Mouse (Mus musculus): ENCODE measurements at regions not wholly inside any gene's neighbourhood (a gene's known extent, or its start where the extent isn't known, plus 50 kb on each side); places are given as distances from the start of the nearest gene placed in this dataset.

GRCm38 (mm10) chr15:68811041-68811440, 2310.3 kb upstream of the Lrrc6 start:
- DNase-seq (ENCODE audit: low spot score in 2 of 2) = no peak

DNA sequence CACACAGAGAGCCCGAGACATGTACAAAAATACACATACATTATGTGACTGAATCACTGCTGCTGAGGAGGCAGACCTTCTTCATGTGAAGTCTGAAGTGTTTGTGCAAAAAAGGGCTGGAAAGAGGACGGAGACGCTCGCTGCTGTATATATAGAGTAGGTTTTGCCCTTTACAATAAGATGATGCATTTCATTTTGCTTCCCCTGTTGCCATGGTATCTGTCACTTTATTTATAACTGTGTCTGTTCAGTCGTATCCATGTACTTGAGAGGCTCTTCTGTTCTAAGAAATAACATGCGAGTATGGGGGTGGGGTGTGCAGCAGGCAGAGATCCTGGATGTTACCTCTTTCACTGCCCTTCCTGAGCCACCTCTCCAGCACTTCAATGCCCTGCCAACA, 2309.9 kb upstream of the Lrrc6 start:
- DNase-seq (ENCODE audit: low spot score in 2 of 2) = no peak

DNA sequence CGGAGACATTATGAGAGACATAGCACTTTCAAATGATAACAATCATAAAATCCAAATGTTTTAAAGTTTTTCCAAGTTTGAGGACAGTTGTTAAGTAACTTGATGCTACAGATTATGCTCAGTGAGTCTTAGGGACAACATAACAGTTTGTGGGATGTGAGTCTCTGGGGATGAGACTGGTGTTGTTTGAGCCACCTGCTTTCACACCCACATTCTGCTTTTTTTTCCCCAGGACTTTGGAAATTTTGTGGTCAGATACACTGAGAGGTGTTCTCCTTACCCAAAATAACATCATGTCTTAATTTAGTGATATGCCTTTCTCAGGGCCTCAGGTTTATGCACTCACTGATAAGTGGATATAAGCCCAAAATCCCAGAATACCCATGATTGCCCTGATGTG, 2307.5 kb upstream of the Lrrc6 start:
- DNase-seq (ENCODE audit: low spot score in 2 of 2) = no peak

DNA sequence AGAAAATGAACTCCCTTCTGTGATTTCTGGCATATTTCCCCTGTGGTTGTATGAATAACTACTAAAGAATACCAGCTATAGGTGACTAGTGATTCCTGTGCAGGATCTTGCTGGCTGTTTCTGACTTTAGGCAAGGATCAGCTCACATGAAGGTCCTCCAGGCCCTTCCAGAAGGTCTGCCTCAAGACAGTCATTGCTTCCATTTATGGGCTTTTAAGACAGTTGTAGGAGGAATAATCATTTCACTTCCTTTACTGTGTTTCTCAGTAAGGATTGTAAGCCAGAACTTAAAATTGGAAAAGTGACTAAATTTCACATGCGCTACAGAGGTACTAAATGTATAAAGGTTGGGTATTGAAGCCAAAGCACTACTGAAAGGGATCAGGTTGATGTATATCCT, 2303.5 kb upstream of the Lrrc6 start:
- DNase-seq (ENCODE audit: low spot score in 2 of 2) = no peak

DNA sequence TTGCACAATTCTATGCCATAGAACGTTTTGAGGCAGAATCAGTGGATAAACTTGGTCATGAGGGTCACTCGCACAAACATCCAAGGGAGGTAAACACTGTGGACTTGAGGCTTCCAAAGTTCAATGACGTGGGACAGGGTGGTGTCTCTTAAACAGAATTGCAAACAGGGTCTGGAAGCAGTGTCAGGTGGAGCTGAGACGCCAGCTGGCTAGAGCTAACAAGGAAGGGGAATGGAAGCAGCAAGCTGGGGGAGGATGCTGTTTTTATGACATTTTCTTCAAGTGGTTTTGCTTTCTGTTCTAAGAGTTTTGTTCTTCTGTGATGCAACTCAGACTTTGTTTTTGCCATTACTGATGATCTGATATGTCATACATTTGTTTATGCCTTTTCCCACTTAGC, 2301.1 kb upstream of the Lrrc6 start:
- DNase-seq (ENCODE audit: low spot score in 2 of 2) = no peak

DNA sequence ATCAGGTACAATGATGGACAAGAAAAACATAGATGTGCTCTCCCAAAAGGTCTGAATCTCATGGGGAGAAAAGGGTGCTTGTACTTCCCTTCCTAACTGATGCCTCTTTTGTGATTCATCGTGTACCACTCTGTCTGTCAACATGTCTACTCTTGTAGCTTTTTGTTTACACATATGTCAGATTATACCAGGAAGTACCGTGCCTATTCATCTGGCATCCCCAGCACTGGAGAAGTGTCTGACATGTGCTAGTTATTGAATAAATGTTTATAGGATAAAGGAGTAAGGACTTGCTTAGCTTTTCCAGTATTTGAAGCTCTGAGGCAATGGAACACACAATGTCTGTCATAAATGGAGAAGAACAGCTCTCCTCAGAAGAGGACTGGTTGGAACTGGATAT, 2296.7 kb upstream of the Lrrc6 start:
- no peak for DNase-seq (ENCODE audit: low spot score in 2 of 2)

DNA sequence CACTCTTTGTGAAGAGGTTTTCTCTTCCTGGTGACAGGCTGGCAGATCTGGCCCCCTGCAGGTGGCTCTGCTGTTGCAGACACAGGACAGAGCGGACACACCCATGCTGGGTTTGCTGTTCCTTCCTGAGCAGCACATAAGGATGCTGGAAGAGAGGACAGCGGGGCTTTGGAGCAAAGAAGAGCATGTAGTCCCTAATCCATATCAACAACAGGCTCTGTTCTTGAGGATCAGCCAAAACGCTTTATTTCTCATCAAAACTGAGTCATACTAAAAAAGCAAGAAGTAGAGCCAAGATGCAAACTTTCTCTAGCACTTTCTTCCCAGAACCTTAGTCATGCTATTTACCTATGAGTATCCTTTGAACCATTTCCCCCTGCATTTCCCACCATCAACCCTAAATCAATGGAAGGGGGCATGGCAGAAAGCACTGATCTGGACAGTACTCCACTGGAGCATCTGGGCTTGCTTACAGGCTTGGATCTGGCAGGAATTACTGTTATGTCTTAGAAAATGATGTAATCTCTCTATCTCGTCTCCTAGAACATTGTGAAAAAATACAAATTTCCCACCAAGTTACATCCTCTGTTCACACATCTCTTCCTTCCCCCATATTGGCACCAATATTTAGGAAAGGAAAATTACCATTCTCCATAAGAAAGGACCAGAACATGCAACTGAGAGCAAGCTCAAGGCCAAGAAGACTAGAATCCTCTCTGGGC, 2294.7 kb upstream of the Lrrc6 start:
- no peak for DNase-seq (ENCODE audit: low spot score in 2 of 2)

DNA sequence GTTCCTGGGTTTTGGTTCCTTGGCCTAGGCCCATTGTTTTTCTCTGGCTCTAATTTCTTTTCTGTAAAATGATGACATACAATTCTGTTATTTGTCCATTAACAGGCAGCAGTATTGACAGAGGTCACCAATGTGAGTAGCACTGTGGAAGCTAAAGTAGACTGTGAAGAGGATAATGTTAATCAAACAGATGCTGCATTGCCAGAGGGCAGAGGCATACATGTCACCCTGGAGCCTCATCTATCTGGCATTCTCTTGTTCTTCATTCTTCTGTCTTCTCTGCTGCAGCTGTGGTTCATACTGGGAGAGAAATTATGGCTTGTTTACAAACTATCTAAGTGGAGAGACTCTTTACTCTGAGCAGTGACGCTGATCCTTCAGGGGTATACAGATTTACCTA, 2259.2 kb upstream of the Lrrc6 start:
- DNase-seq (ENCODE audit: low spot score in 2 of 2) = no peak

DNA sequence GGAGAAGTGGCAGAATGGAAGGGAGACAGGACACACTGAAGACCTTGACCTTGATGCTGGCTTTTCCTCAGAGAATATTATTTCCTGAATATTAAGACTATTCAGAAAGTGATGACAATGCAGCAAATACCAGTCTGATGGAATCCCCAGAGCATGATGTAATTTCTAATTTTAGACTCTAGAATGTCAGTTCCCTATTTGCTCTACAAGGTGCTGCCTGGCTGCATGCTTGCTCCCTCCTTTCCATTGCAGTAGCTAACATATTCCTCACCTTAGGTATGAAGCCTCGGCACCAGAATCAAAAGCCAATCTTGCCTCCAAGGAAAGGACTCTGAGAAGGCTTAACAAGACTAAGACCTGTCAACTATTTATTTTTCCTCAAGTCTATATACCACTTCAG, 2254.5 kb upstream of the Lrrc6 start:
- no peak for DNase-seq (ENCODE audit: low spot score in 2 of 2)

GRCm38 (mm10) chr15:68754834-68755233, 2254.1 kb upstream of the Lrrc6 start:
- no peak for DNase-seq (ENCODE audit: low spot score in 2 of 2)

- no peak for DNase-seq (ENCODE audit: low spot score in 2 of 2)
Observed at GRCm38 (mm10) chr15:68739344-68739743, 2238.6 kb upstream of the Lrrc6 start.

- DNase-seq (ENCODE audit: low spot score in 2 of 2) = no peak
Observed at GRCm38 (mm10) chr15:68721250-68721649, 2220.5 kb upstream of the Lrrc6 start.

- no peak for DNase-seq (ENCODE audit: low spot score in 2 of 2)
Observed at GRCm38 (mm10) chr15:68719486-68719885, 2218.8 kb upstream of the Lrrc6 start.

DNA sequence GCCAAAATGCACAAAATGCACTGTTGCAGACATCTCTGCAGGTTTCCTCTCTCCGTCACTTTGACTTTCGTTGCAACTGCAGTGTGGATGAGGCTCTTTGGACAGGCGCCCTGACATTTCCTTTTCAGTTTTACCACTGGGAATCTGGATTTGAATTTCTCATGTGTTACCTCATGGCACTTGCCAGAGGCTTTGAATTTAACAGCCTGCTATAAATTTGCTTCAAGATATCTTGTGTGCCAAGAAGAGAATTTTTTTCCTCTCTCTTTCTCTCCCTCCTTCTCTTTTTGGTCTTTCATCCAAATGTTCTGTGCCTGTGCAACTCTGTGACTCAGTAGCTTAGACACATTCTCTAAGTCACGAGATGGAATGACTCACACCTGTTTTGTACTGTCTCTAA, 2213.6 kb upstream of the Lrrc6 start:
- DNase-seq (ENCODE audit: low spot score in 2 of 2) = no peak

DNA sequence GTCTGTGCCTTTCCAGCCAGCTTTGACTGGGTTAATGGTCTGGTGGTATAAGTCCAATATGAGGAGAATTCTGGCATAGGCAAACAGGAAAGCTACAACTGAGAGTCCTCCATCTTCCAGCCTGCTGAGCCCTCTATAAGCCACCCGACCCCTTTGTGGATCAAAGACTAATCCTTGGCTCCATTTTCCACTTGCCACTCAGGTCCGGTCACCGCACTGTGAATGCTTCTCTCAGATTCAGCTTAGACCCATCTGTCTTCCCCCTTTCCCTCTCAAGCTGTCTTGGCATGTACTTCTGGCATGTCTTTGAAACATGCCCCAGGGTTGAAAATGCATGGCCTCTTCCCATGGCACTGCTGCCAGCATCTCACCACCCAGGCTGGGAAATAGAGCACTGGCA, 2206.6 kb upstream of the Lrrc6 start:
- no peak for DNase-seq (ENCODE audit: low spot score in 2 of 2)

DNA sequence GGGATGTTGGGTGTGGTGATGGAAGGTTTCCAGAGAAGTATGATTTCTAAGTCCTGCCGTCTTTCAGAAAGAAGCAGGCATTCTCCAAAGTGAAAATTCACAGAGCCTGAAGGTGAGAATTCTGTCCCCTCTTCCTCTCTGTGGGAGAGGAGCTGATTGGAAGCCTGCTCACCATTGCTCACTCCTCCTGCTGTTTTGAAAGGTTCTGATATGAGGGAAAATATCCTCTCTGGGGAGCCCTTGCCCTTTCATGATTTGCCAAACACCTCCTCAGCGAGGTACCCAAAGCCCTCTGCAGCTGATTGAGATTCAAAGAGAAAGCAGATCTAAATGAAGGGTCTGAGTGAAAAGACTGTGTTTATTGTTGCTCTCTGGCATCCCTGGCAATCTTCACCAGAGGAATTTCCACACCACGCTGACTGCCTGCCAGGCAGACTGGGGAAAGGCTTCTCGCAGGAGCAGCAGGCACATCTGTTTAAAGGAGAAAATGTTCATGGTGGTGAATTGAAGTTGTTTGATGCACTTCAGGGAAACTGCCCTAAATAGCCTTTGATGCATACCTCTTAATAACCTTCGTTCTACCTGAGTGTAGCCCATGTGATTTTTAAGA, 2194.4 kb upstream of the Lrrc6 start:
- no peak for DNase-seq (ENCODE audit: low spot score in 2 of 2)

- no peak for DNase-seq (ENCODE audit: low spot score in 2 of 2)
Observed at GRCm38 (mm10) chr15:68667462-68667861, 2166.8 kb upstream of the Lrrc6 start.

DNA sequence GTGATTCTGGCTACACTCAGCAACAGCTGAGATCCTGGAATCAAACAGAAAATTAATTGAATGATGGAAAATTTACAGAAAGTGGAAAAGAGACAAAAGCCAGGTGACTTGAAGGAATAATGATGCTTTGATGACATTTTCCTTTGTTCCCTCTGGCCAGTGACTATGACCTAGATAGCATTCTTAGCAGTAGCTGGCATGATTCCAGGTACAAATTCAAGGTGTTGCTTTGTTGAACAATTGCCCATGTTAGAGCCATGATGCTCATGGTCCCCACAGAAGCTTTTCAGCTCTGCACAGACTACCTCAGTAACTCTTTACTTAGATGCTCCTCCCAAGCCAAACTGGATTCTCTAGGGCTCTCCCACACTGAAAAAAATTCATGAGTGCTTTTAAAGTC, 2164.6 kb upstream of the Lrrc6 start:
- no peak for DNase-seq (ENCODE audit: low spot score in 2 of 2)

DNA sequence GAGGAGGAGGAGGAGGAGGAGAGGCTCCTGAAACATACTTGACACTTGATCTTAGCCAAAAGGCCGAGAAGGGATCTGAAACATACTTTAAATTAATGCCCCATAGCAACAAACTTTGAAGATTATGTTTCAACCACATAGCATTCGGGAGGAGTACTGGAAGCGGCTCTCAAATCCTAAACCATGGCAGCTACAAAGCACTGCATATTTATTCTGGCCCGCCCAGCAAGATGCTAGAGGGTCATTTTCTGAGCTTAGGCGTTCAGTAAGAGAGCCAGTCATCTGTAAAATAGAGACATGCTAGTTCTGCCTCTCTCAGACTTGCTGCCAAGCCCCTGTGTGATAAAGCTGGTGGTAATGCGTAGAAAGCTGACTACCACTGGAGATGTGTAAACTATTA, 2156.0 kb upstream of the Lrrc6 start:
- no peak for DNase-seq (ENCODE audit: low spot score in 2 of 2)

DNA sequence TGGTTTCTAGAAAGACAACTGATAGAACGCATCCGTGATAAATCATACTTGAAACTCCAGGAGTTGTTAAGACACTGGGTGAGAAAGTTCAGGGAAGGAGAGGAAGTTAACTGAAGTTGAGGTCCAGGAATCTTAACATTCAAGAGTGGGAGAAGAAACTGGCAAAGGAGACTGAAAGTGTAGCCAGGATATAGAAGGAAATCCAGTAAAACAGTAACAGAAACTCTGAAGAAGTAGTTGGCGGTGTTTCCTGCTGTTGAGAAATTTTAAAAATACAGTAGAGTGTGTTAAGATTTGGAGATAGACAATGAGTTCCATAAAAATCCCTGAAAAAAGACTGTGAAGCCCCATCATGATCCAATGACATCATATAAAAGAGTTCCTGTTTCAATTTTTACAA, 2154.3 kb upstream of the Lrrc6 start:
- no peak for DNase-seq (ENCODE audit: low spot score in 2 of 2)

GRCm38 (mm10) chr15:68650609-68651008, 2149.9 kb upstream of the Lrrc6 start:
- no peak for DNase-seq (ENCODE audit: low spot score in 2 of 2)

DNA sequence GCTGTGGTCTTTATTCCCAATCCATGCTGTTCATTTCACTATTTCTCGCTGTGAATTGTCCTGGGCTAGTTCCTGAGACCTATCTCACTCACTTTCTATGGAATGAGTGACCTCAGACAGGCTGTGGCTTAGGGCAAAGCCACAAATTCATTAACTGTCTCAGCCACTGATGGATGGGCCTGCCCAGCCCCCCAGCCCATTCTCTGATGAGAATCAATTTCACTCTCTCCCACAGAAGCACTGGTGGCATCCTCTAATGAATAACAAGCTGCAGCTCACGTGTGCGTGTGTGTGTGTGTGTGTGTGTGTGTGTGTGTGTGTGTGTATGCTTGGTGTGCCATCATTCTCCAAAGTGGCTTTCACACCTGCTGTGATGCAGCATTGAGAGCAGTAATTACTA, 2149.3 kb upstream of the Lrrc6 start:
- DNase-seq (ENCODE audit: low spot score in 2 of 2) = no peak

DNA sequence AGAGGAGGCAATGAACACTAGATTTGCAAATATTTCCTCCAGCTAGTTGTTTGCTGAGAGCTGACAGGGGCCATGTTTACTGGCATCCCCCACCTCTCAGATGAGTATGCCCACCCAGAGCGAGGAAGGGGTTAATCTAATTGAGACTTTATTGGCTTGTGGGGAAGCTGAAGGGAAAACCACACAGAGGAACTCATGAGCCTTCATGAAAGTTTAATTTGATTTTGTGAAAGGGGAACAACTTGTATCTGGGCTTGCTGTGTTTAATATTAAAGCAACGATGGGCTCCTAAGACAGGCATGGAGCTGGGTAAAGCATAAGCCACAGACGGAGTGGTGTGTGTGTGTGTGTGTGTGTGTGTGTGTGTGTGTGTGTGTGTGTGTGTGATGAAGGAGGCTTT, 2146.2 kb upstream of the Lrrc6 start:
- DNase-seq (ENCODE audit: low spot score in 2 of 2) = no peak
